Mouse (Mus musculus) stomach, postnatal 0 days (tissue): ENCODE measurements around the gene Steap3. TPM values are rescaled to one million over a fixed set of nuclear protein-coding genes. Genes with fewer than 3 reads are reported as not detected.
A peak's percentile ranks its signal among the peaks of the same experiment; 100 is the strongest.

Experiments used
- ATAC-seq: fragments of 200-750 bp; cut with Nextera tagmentation; 2 replicates; pipeline ENCODE4 v1.8.0; 2017; ENCODE audit not compliant: low FRiP score, low TSS enrichment
- DNase-seq: peaks from one replicate; pipeline ENCODE4 v3.0.0-alpha.2; 2016; ENCODE audit warnings: low spot score
- H3K27ac ChIP-seq: fragments of 300-500 bp; sonication (generic); replicated peaks from 2 replicates; pipeline ENCODE4 v1.5.1; 2014; ENCODE audit warnings: mild to moderate bottlenecking, control low read depth
- H3K27me3 ChIP-seq: fragments of 300-500 bp; sonication (generic); 2 replicates; pipeline ENCODE4 v1.6.1; 2014; ENCODE audit warnings: low read length; ENCODE audit not compliant: control insufficient read depth, insufficient read depth
- H3K36me3 ChIP-seq: fragments of 300-500 bp; sonication (generic); 2 replicates; pipeline ENCODE4 v1.6.1; 2014; ENCODE audit warnings: low read length, mixed read lengths; ENCODE audit not compliant: control insufficient read depth, insufficient read depth
- H3K4me1 ChIP-seq: fragments of 300-500 bp; sonication (generic); replicated peaks from 2 replicates; pipeline ENCODE4 v1.6.1; 2014; ENCODE audit warnings: antibody characterized with exemption; ENCODE audit not compliant: control insufficient read depth, insufficient read depth
- H3K4me2 ChIP-seq: fragments of 300-500 bp; sonication (generic); replicated peaks from 2 replicates; pipeline ENCODE4 v1.6.1; 2014; ENCODE audit warnings: low read depth, mild to moderate bottlenecking, control low read depth, moderate library complexity
- H3K4me3 ChIP-seq: fragments of 300-500 bp; sonication (generic); 2 replicates; pipeline ENCODE4 v1.5.1; 2014; ENCODE audit warnings: low read depth, low read length, control low read depth
- H3K9ac ChIP-seq: fragments of 300-500 bp; sonication (generic); 2 replicates; pipeline ENCODE4 v1.6.1; 2014; ENCODE audit warnings: mild to moderate bottlenecking, low read length, control low read depth, mixed read lengths
- H3K9me3 ChIP-seq: fragments of 300-500 bp; sonication (generic); 2 replicates; pipeline ENCODE4 v1.6.1; 2016; ENCODE audit warnings: low read length; ENCODE audit not compliant: control insufficient read depth
- CTCF ChIP-seq: IDR thresholded peaks from 2 replicates; pipeline ENCODE4 v1.5.1; 2016; ENCODE audit warnings: antibody characterized with exemption, low read depth, mild to moderate bottlenecking, moderate library complexity
- EP300 ChIP-seq: optimal IDR thresholded peaks from 2 replicates; pipeline ENCODE3; 2016; ENCODE audit warnings: antibody characterized with exemption
- WGBS: fragments of 180-500 bp; shearing (Covaris S2); extraction: QIAGEN DNeasy Blood & Tissue Kit; methylation state at CpG from one replicate; pipeline ENCODE4 v1.1.7; 2014; 5-methylcytosine and 5-hydroxymethylcytosine counted together
- polyA plus RNA-seq: library from polyadenylated mRNA; unstranded; fragments of >200 nt; fragmentation: Nextera tagmentation; extraction: Ambion mirVana; gene quantifications from 2 replicates; pipeline ENCODE4 v1.2.1, GENCODE M21; 2015

Steap3 gene
- polyA plus RNA-seq, 1 experiment from 2014 or later: 3.2 TPM

GRCm38 (mm10) chr1:120243987-120244386 is 28.5 kb downstream of the Steap3 start:
- DNase-seq: no peak
- TF ChIP-seq CTCF (peak; percentile 30; the same call in 1 of the 2 replicates), EP300 (no peak)
- Histone ChIP-seq H3K9me3 (no peaks in the 10 kb centered on the region), H3K9ac (no peak overlapping the region), H3K4me2 (no peak overlapping the region), H3K36me3 (no peaks in the 10 kb centered on the region), H3K27me3 (no peaks in the 10 kb centered on the region), H3K4me1 (no peaks in the 10 kb centered on the region), H3K27ac (no peak overlapping the region), H3K4me3 (no peak overlapping the region)
- ATAC-seq: no peak
- WGBS: 81% methylated on average over 11 of the region's 11 CpGs

GRCm38 (mm10) chr1:120237068-120237467 is 35.4 kb downstream of the Steap3 start:
- 83% methylated on average over 1 of the region's 1 CpGs for WGBS
- no peaks in the 10 kb centered on the region for H3K4me1 ChIP-seq
- no peak overlapping the region for H3K4me3 ChIP-seq
- H3K4me2 ChIP-seq: no peak overlapping the region
- peak; percentile 32; the same call in 1 of the 2 replicates for TF ChIP-seq CTCF
- no peak for TF ChIP-seq EP300
- no peak for ATAC-seq
- no peak overlapping the region for H3K27ac ChIP-seq
- H3K27me3 ChIP-seq: no peaks in the 10 kb centered on the region
- no peaks in the 10 kb centered on the region for H3K9me3 ChIP-seq
- no peak overlapping the region for H3K9ac ChIP-seq
- no peaks in the 10 kb centered on the region for H3K36me3 ChIP-seq
- DNase-seq: no peak

GRCm38 (mm10) chr1:120236424-120236823 is 36.1 kb downstream of the Steap3 start:
- no peak overlapping the region for H3K27ac ChIP-seq
- TF ChIP-seq CTCF (no peak), EP300 (no peak)
- 57% methylated on average over 14 of the region's 14 CpGs for WGBS
- H3K36me3 ChIP-seq: no peaks in the 10 kb centered on the region
- H3K4me3 ChIP-seq: no peak overlapping the region
- DNase-seq: no peak
- H3K9me3 ChIP-seq: no peaks in the 10 kb centered on the region
- no peak overlapping the region for H3K4me2 ChIP-seq
- no peak overlapping the region for H3K9ac ChIP-seq
- H3K4me1 ChIP-seq: no peaks in the 10 kb centered on the region
- no peaks in the 10 kb centered on the region for H3K27me3 ChIP-seq
- ATAC-seq: peak; percentile 43; the same call in 1 of the 2 replicates

- H3K36me3 ChIP-seq: no peaks in the 10 kb centered on the region
- H3K9ac ChIP-seq: no peak overlapping the region
- H3K4me2 ChIP-seq: no peak overlapping the region
- WGBS: 88% methylated on average over 6 of the region's 6 CpGs
- no peaks in the 10 kb centered on the region for H3K9me3 ChIP-seq
- no peak overlapping the region for H3K27ac ChIP-seq
- DNase-seq (no peak), ATAC-seq (no peak)
- no peaks in the 10 kb centered on the region for H3K4me1 ChIP-seq
- TF ChIP-seq CTCF: no peak
- H3K4me3 ChIP-seq: no peak overlapping the region
- H3K27me3 ChIP-seq: no peaks in the 10 kb centered on the region
Measured at GRCm38 (mm10) chr1:120235631-120236215, 36.8 kb downstream of the Steap3 start.

- TF ChIP-seq CTCF (no peak), EP300 (no peak)
- Histone ChIP-seq H3K27me3 (no peaks in the 10 kb centered on the region), H3K4me3 (no peak overlapping the region), H3K4me2 (no peak overlapping the region), H3K36me3 (no peaks in the 10 kb centered on the region), H3K9me3 (no peaks in the 10 kb centered on the region), H3K27ac (no peak overlapping the region), H3K9ac (no peak overlapping the region), H3K4me1 (no peaks in the 10 kb centered on the region)
- 50% methylated on average over 6 of the region's 6 CpGs for WGBS
- no peak for DNase-seq
- ATAC-seq: no peak
Measured at GRCm38 (mm10) chr1:120232170-120232569, 40.3 kb downstream of the Steap3 start.

GRCm38 (mm10) chr1:120231334-120231733 is 41.2 kb downstream of the Steap3 start:
- no peaks in the 10 kb centered on the region for H3K9me3 ChIP-seq
- H3K36me3 ChIP-seq: no peaks in the 10 kb centered on the region
- H3K4me1 ChIP-seq: no peaks in the 10 kb centered on the region
- ATAC-seq (peak; percentile 50; the same call in 1 of the 2 replicates), DNase-seq (peak; percentile 57)
- 29% methylated on average over 6 of the region's 6 CpGs for WGBS
- H3K4me2 ChIP-seq: no peak overlapping the region
- H3K9ac ChIP-seq: no peak overlapping the region
- TF ChIP-seq EP300 (no peak), CTCF (peak; percentile 82)
- no peak overlapping the region for H3K4me3 ChIP-seq
- H3K27ac ChIP-seq: no peak overlapping the region
- no peaks in the 10 kb centered on the region for H3K27me3 ChIP-seq
